24 mouse cellular contexts compared by ENCODE assay signal in genomic region chr1:63857468-63857867, GRCm38 (mm10).
DNase-seq lines count a peak whose midpoint lies in the region; ATAC-seq and TF ChIP-seq lines count a peak whose summit lies in the region.
"Had no signal": no experiment of that assay in that cellular context is flagged by ENCODE, and none has a peak within 500 bp of the region (broad histone marks: within the 10 kb centered on the region; RNA-seq: fewer than 3 reads in every experiment).

No protein-coding gene starts in this region.

- no peaks in the 10 kb centered on the region for H3K27me3 ChIP-seq in heart, embryonic 13.5 days (replicated peaks)
- H3K27me3 ChIP-seq in heart, adult 2 months (ENCODE audit: control insufficient read depth, insufficient read depth, low read length): no peaks in the 10 kb centered on the region
- H3K27me3 ChIP-seq in neural tube, embryonic 13.5 days: no peaks in the 10 kb centered on the region
- H3K27me3 ChIP-seq in hindbrain, postnatal 0 days (ENCODE audit: insufficient read depth, low read length): no peaks in the 10 kb centered on the region
- no peaks in the 10 kb centered on the region for H3K27me3 ChIP-seq in neural tube, embryonic 15.5 days (replicated peaks)
- H3K27me3 ChIP-seq: CH12.LX; embryonic facial prominence, embryonic 12.5 days had no signal

- intact Hi-C loops in heart, adult 2 months (cut with DNase I): no loop called here

- TF ChIP-seq EP300 in heart, adult 2 months (IDR thresholded peaks at IDR 0.05; ENCODE audit: insufficient read depth, low read depth, low read length): no peak

- no peaks in the 10 kb centered on the region for H3K36me3 ChIP-seq in heart, embryonic 13.5 days
- no peaks in the 10 kb centered on the region for H3K36me3 ChIP-seq in heart, adult 2 months (ENCODE audit: control insufficient read depth, insufficient read depth, low read length)
- H3K36me3 ChIP-seq in neural tube, embryonic 13.5 days: no peaks in the 10 kb centered on the region
- no peaks in the 10 kb centered on the region for H3K36me3 ChIP-seq in hindbrain, postnatal 0 days (ENCODE audit: insufficient read depth, low read length)
- no peaks in the 10 kb centered on the region for H3K36me3 ChIP-seq in neural tube, embryonic 15.5 days
- H3K36me3 ChIP-seq: embryonic facial prominence, embryonic 12.5 days had no signal

- 0 out of 2 replicates have a peak overlapping the region, but pooled peaks have one; percentile 18 for H3K4me2 ChIP-seq in heart, embryonic 13.5 days
- H3K4me2 ChIP-seq in neural tube, embryonic 13.5 days: no peak overlapping the region
- no peak overlapping the region for H3K4me2 ChIP-seq in hindbrain, postnatal 0 days (ENCODE audit: low read depth, low read length)
- no peak overlapping the region for H3K4me2 ChIP-seq in neural tube, embryonic 15.5 days
- H3K4me2 ChIP-seq: embryonic facial prominence, embryonic 12.5 days; heart, embryonic 11.5 days; liver, embryonic 11.5 days had no signal

- no peak for TF ChIP-seq CTCF in heart, adult 2 months (IDR thresholded peaks at IDR 0.05)
- TF ChIP-seq CTCF in hindbrain, postnatal 0 days (IDR thresholded peaks at IDR 0.05; ENCODE audit: low read depth): no peak

- WGBS in heart, embryonic 13.5 days: 49% methylated on average over 5 of the region's 5 CpGs
- 48% methylated on average over 5 of the region's 5 CpGs for WGBS in heart, adult 2 months
- WGBS in neural tube, embryonic 13.5 days: 43% methylated on average over 5 of the region's 5 CpGs
- WGBS in hindbrain, postnatal 0 days: 38% methylated on average over 5 of the region's 5 CpGs
- WGBS in neural tube, embryonic 15.5 days: 32% methylated on average over 5 of the region's 5 CpGs

- ATAC-seq in heart, embryonic 13.5 days (ENCODE audit: extremely low read depth, insufficient number of reproducible peaks, low FRiP score, low TSS enrichment): no peak
- 0 out of 2 replicates have a peak, but pooled peaks have one; percentile 53 for ATAC-seq in neural tube, embryonic 13.5 days (ENCODE audit: low read depth)
- ATAC-seq in hindbrain, postnatal 0 days: 0 out of 2 replicates have a peak, but pooled peaks have one; percentile 32
- no peak for ATAC-seq in neural tube, embryonic 15.5 days (ENCODE audit: low FRiP score)
- ATAC-seq: inflammation-experienced regulatory T-cells, adult 6 months had no signal

- no peak overlapping the region for H3K4me3 ChIP-seq in heart, embryonic 13.5 days
- H3K4me3 ChIP-seq in heart, adult 2 months: no peak overlapping the region
- H3K4me3 ChIP-seq in neural tube, embryonic 13.5 days: no peak overlapping the region
- H3K4me3 ChIP-seq in hindbrain, postnatal 0 days (ENCODE audit: low read length): no peak overlapping the region
- H3K4me3 ChIP-seq in neural tube, embryonic 15.5 days (replicated peaks): no peak overlapping the region
- H3K4me3 ChIP-seq: embryonic facial prominence, embryonic 12.5 days; erythroblast, embryonic 14.5 days had no signal

- H3K4me1 ChIP-seq in heart, embryonic 13.5 days: peaks cover 13% of the 10 kb centered on the region
- no peaks in the 10 kb centered on the region for H3K4me1 ChIP-seq in heart, adult 2 months (ENCODE audit: control insufficient read depth, insufficient read depth, low read length)
- peaks cover 16% of the 10 kb centered on the region for H3K4me1 ChIP-seq in neural tube, embryonic 13.5 days (replicated peaks)
- H3K4me1 ChIP-seq in hindbrain, postnatal 0 days (ENCODE audit: insufficient read depth, low read length): peaks cover 8% of the 10 kb centered on the region; the same call in 1 of the 2 replicates
- peaks cover 16% of the 10 kb centered on the region for H3K4me1 ChIP-seq in neural tube, embryonic 15.5 days
- H3K4me1 ChIP-seq: embryonic facial prominence, embryonic 12.5 days had no signal

- no peaks in the 10 kb centered on the region for H3K9me3 ChIP-seq in heart, embryonic 13.5 days
- no peaks in the 10 kb centered on the region for H3K9me3 ChIP-seq in neural tube, embryonic 13.5 days
- H3K9me3 ChIP-seq in hindbrain, postnatal 0 days (ENCODE audit: low read length): no peaks in the 10 kb centered on the region
- H3K9me3 ChIP-seq in neural tube, embryonic 15.5 days (replicated peaks): no peaks in the 10 kb centered on the region
- H3K9me3 ChIP-seq: embryonic facial prominence, embryonic 12.5 days had no signal

- H3K9ac ChIP-seq in heart, embryonic 13.5 days: no peak overlapping the region
- H3K9ac ChIP-seq in heart, adult 2 months (ENCODE audit: low read depth, low read length): no peak overlapping the region
- H3K9ac ChIP-seq in neural tube, embryonic 13.5 days: no peak overlapping the region
- no peak overlapping the region for H3K9ac ChIP-seq in hindbrain, postnatal 0 days (replicated peaks; ENCODE audit: low read length)
- H3K9ac ChIP-seq in neural tube, embryonic 15.5 days (replicated peaks): no peak overlapping the region
- H3K9ac ChIP-seq: embryonic facial prominence, embryonic 12.5 days had no signal

- no peak overlapping the region for H3K27ac ChIP-seq in heart, embryonic 13.5 days (replicated peaks)
- H3K27ac ChIP-seq in heart, adult 2 months: no peak overlapping the region
- H3K27ac ChIP-seq in neural tube, embryonic 13.5 days (replicated peaks): peak overlapping the region; percentile 75
- H3K27ac ChIP-seq in hindbrain, postnatal 0 days: peak overlapping the region; percentile 67
- H3K27ac ChIP-seq in neural tube, embryonic 15.5 days (replicated peaks): peak overlapping the region; percentile 65
- H3K27ac ChIP-seq: embryonic facial prominence, embryonic 12.5 days had no signal

- no peak for DNase-seq in heart, adult 2 months
- DNase-seq in neural tube, embryonic 10.5 days (ENCODE audit: extremely low spot score, low spot score): no peak
- DNase-seq in hindbrain, postnatal 0 days (ENCODE audit: low spot score): peak; percentile 29
- DNase-seq in lung, postnatal 14 days: no peak
- no peak for DNase-seq in frontal cortex, postnatal 25 days (ENCODE audit: low spot score in 2 of 2)
- DNase-seq: adrenal gland, postnatal 36 days; cerebellum, adult 11-12 months; heart, postnatal 14 days; kidney, adult 2 months; kidney, postnatal 4 days; lung, adult 18-20 months; lung, postnatal 36 days; right cerebral cortex, postnatal 14 days; spleen, adult 18-20 months; thymus, postnatal 36 days had no signal

- no peak for TF ChIP-seq POLR2A in heart, adult 2 months (IDR thresholded peaks at IDR 0.05; ENCODE audit: insufficient read depth, low read depth, low read length)

- H3K79me2 ChIP-seq in heart, adult 2 months (replicated peaks; ENCODE audit: control insufficient read depth, insufficient read depth, low read length): no peaks in the 10 kb centered on the region

Comparison
In these comparisons a context has a peak if more than half of its experiments do, and no peak if none do; other contexts are left out.
1. ATAC-seq: peak in neural tube, embryonic 13.5 days (single experiment) and hindbrain, postnatal 0 days (single experiment); none in heart, embryonic 13.5 days (single experiment) and neural tube, embryonic 15.5 days (single experiment).
2. H3K27ac ChIP-seq: peak in neural tube, embryonic 13.5 days (single experiment), hindbrain, postnatal 0 days (single experiment) and neural tube, embryonic 15.5 days (single experiment); none in heart, embryonic 13.5 days (single experiment) and heart, adult 2 months (single experiment).